Mouse (Mus musculus) intestine, embryonic 16.5 days (tissue): ENCODE measurements around the gene Tmod4. TPM values are rescaled to one million over a fixed set of nuclear protein-coding genes. Genes with fewer than 3 reads are reported as not detected.

Source experiments
- ATAC-seq: fragments of 200-750 bp; cut with Nextera tagmentation; 2 replicates; pipeline ENCODE4 v1.8.0; 2017; ENCODE audit warnings: moderate TSS enrichment, moderate library complexity
- H3K27ac ChIP-seq: fragments of 300-500 bp; sonication (generic); 2 replicates; pipeline ENCODE4 v1.5.1; 2014; ENCODE audit warnings: mild to moderate bottlenecking, low read length
- H3K27me3 ChIP-seq: fragments of 300-500 bp; sonication (generic); replicated peaks from 2 replicates; pipeline ENCODE4 v1.6.1; 2014; ENCODE audit warnings: low read length, control low read depth, mixed read lengths; ENCODE audit not compliant: control insufficient read depth, insufficient read depth
- H3K36me3 ChIP-seq: fragments of 300-500 bp; sonication (generic); 2 replicates; pipeline ENCODE4 v1.6.1; 2014; ENCODE audit warnings: low read length, control low read depth; ENCODE audit not compliant: control insufficient read depth, insufficient read depth
- H3K4me1 ChIP-seq: fragments of 300-500 bp; sonication (generic); 2 replicates; pipeline ENCODE4 v1.6.1; 2014; ENCODE audit warnings: low read length, control low read depth, mixed read lengths; ENCODE audit not compliant: control insufficient read depth, insufficient read depth
- H3K4me2 ChIP-seq: fragments of 300-500 bp; sonication (generic); 2 replicates; pipeline ENCODE4 v1.6.1; 2014; ENCODE audit warnings: low read depth, low read length, control low read depth
- H3K4me3 ChIP-seq: fragments of 300-500 bp; sonication (generic); 2 replicates; pipeline ENCODE4 v1.5.1; 2014; ENCODE audit warnings: mild to moderate bottlenecking, low read length
- H3K9ac ChIP-seq: fragments of 300-500 bp; sonication (generic); 2 replicates; pipeline ENCODE4 v1.6.1; 2014; ENCODE audit warnings: low read depth, low read length
- H3K9me3 ChIP-seq: fragments of 300-500 bp; sonication (generic); 2 replicates; pipeline ENCODE4 v1.6.1; 2016; ENCODE audit warnings: low read length, control low read depth; ENCODE audit not compliant: control insufficient read depth
- WGBS: fragments of 180-500 bp; shearing (Covaris S2); extraction: QIAGEN DNeasy Blood & Tissue Kit; methylation state at CpG from one replicate; pipeline ENCODE4 v1.1.7; 2014; 5-methylcytosine and 5-hydroxymethylcytosine counted together
- polyA plus RNA-seq: library from polyadenylated mRNA; unstranded; fragments of >200 nt; fragmentation: Nextera tagmentation; extraction: Ambion mirVana; gene quantifications from 2 replicates; pipeline ENCODE4 v1.2.1, GENCODE M21; 2015

The Tmod4 gene
- polyA plus RNA-seq, 1 experiment from 2014 or later = 1.2 TPM

DNA sequence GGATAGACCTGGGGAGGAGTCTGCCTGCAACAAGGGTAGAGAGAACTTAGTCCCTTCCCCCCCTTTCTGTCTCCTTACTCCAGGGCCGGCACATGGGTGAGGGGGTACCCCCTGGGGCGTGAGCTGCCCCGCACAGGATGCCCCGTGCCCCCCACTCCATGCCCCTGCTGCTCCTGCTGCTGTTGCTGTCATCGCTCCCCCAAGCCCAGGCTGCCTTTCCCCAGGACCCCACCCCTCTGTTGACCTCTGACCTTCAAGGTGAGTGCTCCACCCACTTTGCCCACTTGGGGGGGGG, 39.9 kb downstream of the Tmod4 start:
- H3K27ac ChIP-seq = no peak overlapping the region
- ATAC-seq = no peak
- no peak overlapping the region for H3K9ac ChIP-seq
- no peak overlapping the region for H3K4me3 ChIP-seq
- H3K27me3 ChIP-seq = no peaks in the 10 kb centered on the region
- H3K4me1 ChIP-seq = peaks cover 28% of the 10 kb centered on the region
- H3K36me3 ChIP-seq = no peaks in the 10 kb centered on the region
- 87% methylated on average over 5 of the region's 5 CpGs for WGBS
- H3K9me3 ChIP-seq = no peaks in the 10 kb centered on the region
- H3K4me2 ChIP-seq = no peak overlapping the region

GRCm38 (mm10) chr3:95164840-95165239, 40.6 kb downstream of the Tmod4 start:
- no peak overlapping the region for H3K4me3 ChIP-seq
- no peak for ATAC-seq
- 78% methylated on average over 5 of the region's 5 CpGs for WGBS

DNA sequence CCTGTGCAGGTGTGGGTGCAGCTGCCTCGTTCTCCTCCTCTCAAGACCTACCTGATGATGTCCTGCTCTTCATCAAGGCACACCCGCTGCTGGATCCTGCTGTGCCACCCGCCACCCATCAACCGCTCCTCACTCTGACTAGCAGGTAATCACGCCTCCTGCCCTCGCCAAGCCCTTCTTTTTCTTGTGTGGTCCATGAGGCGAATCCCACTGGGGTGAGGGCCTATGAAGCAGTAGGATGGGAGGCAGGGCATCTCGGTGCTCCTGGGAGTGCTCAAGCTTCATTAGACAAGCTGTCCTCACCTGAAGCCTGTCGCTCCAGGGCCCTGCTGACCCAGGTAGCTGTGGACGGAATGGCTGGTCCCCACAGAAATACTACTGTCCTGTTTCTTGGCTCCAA, 45.7 kb downstream of the Tmod4 start:
- 90% methylated on average over 10 of the region's 10 CpGs for WGBS
- H3K4me1 ChIP-seq = peaks cover 7% of the 10 kb centered on the region
- no peak for ATAC-seq
- H3K9me3 ChIP-seq = no peaks in the 10 kb centered on the region
- H3K4me2 ChIP-seq = no peak overlapping the region
- peaks cover 27% of the 10 kb centered on the region for H3K27me3 ChIP-seq
- no peak overlapping the region for H3K9ac ChIP-seq
- H3K4me3 ChIP-seq = no peak overlapping the region
- no peak overlapping the region for H3K27ac ChIP-seq
- no peaks in the 10 kb centered on the region for H3K36me3 ChIP-seq

More at GRCm38 (mm10) chr3:95164840-95165239, 40.6 kb downstream of the Tmod4 start:
- no peaks in the 10 kb centered on the region for H3K36me3 ChIP-seq
- H3K4me1 ChIP-seq = peaks cover 25% of the 10 kb centered on the region
- no peak overlapping the region for H3K4me2 ChIP-seq
- H3K27ac ChIP-seq = no peak overlapping the region
- H3K9me3 ChIP-seq = no peaks in the 10 kb centered on the region
- no peaks in the 10 kb centered on the region for H3K27me3 ChIP-seq
- no peak overlapping the region for H3K9ac ChIP-seq

GRCm38 (mm10) chr3:95171105-95171504, 46.8 kb downstream of the Tmod4 start:
- Histone ChIP-seq H3K9me3 (no peaks in the 10 kb centered on the region), H3K4me2 (no peak overlapping the region), H3K27ac (no peak overlapping the region), H3K4me3 (no peak overlapping the region), H3K36me3 (no peaks in the 10 kb centered on the region), H3K9ac (no peak overlapping the region), H3K27me3 (peaks cover 27% of the 10 kb centered on the region), H3K4me1 (peaks cover 7% of the 10 kb centered on the region)
- 79% methylated on average over 6 of the region's 6 CpGs for WGBS
- ATAC-seq = no peak

GRCm38 (mm10) chr3:95172526-95173255, 48.4 kb downstream of the Tmod4 start:
- Histone ChIP-seq H3K36me3 (no peaks in the 10 kb centered on the region), H3K9me3 (no peaks in the 10 kb centered on the region), H3K27ac (no peak overlapping the region), H3K4me3 (peak overlapping the region; percentile 48), H3K9ac (peak overlapping the region; percentile 61; the same call in 1 of the 2 replicates), H3K27me3 (peaks cover 27% of the 10 kb centered on the region), H3K4me2 (peak overlapping the region; percentile 67), H3K4me1 (peaks cover 7% of the 10 kb centered on the region)
- 39% methylated on average over 84 of the region's 84 CpGs for WGBS
- peak; percentile 41 for ATAC-seq

DNA sequence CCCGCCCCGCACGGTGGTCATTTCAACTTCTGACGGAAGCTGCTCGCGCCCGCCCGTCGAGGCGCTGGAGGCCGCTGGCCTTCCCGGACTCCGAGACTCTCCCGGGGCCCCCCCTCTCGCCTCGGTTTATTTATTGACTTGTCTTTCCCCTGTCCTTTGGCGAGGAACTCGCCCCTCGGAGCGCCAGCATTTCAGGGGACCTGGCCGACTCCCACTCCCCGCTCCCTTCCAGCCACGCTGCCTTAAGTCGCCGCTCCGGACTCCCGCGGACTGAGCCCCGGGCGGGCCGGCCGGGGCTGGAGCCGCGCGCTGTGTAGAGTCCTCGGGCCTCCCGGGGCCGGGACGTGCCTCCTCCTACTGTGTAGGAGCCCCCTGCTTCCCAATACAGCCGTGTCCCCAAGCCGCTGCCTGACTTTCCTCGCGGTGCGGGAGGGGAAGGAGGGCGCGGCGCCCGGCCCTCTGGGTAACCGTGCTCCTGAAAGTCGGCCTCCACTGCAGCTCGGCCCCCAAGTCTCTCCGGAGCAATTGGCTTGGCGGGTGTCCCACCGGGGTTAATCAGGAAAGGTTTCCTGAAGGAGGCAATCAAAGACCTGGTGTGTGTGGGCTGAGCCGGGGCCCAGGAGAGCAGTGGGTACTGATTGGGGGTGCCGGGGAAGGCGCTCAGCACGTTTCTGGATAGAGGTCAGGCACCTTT, 49.1 kb downstream of the Tmod4 start:
- peak overlapping the region; percentile 61 for H3K9ac ChIP-seq
- peak; percentile 41; the same call in 1 of the 2 replicates for ATAC-seq

DNA sequence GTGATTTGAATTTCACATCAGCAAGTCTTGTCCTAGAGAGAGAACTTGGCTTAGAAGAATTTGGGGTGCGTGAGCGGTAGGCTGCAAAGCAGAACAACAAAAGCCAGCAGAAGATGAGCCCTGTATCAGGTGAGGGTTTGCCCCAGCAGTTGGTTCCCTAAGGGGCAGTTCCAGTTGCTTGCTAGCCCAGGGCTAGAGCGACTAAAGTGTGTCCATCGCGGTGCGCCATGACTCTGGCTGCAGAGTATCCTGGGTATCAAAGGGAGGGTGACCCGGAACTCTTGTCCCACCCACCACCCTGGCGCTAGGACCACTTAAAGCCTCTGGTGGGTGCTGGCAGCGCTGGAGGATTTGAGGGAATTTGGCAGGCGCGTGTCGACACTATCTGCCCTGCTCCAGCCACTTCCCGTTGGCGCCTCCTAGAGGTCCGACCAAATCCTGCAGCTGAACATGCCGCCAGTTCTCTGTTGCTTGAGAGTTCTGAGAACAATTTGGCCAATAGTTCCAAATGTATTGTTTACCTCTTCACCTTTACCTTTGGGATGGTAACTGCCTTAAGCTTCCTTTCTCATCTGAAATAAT, 49.8 kb downstream of the Tmod4 start:
- WGBS = 16% methylated on average over 16 of the region's 16 CpGs
- Histone ChIP-seq H3K9ac (no peak overlapping the region), H3K9me3 (no peaks in the 10 kb centered on the region), H3K4me3 (peak overlapping the region; percentile 48), H3K27ac (no peak overlapping the region), H3K4me2 (peak overlapping the region; percentile 67), H3K36me3 (no peaks in the 10 kb centered on the region), H3K27me3 (peaks cover 27% of the 10 kb centered on the region), H3K4me1 (peaks cover 7% of the 10 kb centered on the region)
- peak; percentile 39; the same call in 1 of the 2 replicates for ATAC-seq

More for the DNA sequence above, 49.1 kb downstream of the Tmod4 start:
- Histone ChIP-seq H3K9me3 (no peaks in the 10 kb centered on the region), H3K27me3 (peaks cover 27% of the 10 kb centered on the region), H3K27ac (no peak overlapping the region), H3K4me3 (peak overlapping the region; percentile 48), H3K4me2 (peak overlapping the region; percentile 67), H3K36me3 (no peaks in the 10 kb centered on the region), H3K4me1 (peaks cover 7% of the 10 kb centered on the region)
- 19% methylated on average over 58 of the region's 58 CpGs for WGBS

DNA sequence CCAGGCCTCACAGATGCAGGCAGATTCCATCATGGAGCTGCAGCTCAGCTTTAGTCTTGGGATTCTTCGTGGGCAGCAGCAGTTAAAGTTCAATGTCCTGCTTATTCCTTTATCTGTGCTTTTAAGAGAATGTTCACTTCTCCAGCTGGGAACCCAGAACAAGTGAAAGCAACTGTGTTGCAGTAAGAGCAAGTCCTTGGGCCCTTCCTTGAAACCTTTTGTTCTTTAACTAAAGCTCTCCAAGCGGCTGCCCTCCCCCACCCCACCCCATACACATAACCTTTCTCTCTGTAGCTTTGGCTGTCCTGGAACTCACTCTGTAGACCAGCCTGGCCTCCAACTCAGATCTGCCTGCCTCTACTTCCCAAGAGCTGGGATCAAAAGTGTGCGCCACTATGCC, 52.2 kb downstream of the Tmod4 start:
- peaks cover 7% of the 10 kb centered on the region for H3K4me1 ChIP-seq
- no peak overlapping the region for H3K4me2 ChIP-seq
- H3K4me3 ChIP-seq = no peak overlapping the region
- no peak overlapping the region for H3K27ac ChIP-seq
- WGBS = 69% methylated on average over 3 of the region's 3 CpGs
- ATAC-seq = no peak
- H3K27me3 ChIP-seq = peaks cover 25% of the 10 kb centered on the region
- H3K9ac ChIP-seq = no peak overlapping the region
- no peaks in the 10 kb centered on the region for H3K36me3 ChIP-seq
- no peaks in the 10 kb centered on the region for H3K9me3 ChIP-seq

DNA sequence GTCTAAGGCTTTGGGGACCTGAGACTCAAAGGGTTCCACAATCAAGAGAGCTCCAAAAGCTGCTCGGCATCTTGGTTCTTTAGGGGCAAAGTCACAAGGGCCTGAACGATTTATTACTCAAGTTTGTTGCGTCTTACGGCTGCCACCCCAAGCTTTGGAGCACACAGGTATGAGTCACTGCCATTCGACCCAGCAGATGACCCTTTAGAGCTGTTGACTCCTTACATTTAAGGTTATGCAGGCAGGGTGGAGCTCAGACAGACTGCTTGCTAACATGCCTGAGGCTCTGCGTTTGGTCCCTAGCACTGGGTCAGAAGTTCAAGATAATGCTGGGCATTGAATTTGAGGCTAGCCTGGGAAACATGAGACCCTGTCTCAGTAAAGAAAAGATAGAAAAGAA, 53.3 kb downstream of the Tmod4 start:
- Histone ChIP-seq H3K27me3 (peaks cover 14% of the 10 kb centered on the region), H3K36me3 (no peaks in the 10 kb centered on the region), H3K27ac (no peak overlapping the region), H3K9me3 (no peaks in the 10 kb centered on the region), H3K9ac (no peak overlapping the region), H3K4me2 (no peak overlapping the region), H3K4me1 (peaks cover 7% of the 10 kb centered on the region), H3K4me3 (no peak overlapping the region)
- ATAC-seq = peak; percentile 84
- 46% methylated on average over 6 of the region's 6 CpGs for WGBS
